Mouse (Mus musculus): Measurements from ENCODE around the gene D930048N14Rik.
"Not testable (repeated sequence)": the region's sequence is repeated elsewhere in the genome, so short reads cannot be mapped to it uniquely, and the experiment has no call there.

D930048N14Rik gene

DNA sequence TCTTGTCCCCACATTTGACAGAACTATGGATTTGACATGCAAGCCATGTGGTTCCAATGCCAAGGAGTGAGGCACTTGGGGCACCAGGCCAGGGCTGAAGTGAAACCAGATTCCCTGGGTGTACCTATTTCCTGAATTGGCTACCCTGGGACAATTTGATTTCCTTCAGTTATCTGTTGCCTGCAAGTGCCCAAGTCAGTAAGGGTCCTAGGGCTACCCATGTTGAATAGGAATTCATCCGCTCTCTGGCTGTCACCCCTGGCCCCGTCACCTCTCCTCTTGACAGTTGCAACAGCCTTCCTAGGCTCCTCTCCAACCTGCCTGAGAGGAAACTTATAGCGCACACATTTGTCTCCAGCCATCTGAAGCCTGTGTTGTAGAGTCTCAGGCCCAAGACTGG lies 4.1 kb downstream of the D930048N14Rik start:
- DNase-seq, result no peak

DNA sequence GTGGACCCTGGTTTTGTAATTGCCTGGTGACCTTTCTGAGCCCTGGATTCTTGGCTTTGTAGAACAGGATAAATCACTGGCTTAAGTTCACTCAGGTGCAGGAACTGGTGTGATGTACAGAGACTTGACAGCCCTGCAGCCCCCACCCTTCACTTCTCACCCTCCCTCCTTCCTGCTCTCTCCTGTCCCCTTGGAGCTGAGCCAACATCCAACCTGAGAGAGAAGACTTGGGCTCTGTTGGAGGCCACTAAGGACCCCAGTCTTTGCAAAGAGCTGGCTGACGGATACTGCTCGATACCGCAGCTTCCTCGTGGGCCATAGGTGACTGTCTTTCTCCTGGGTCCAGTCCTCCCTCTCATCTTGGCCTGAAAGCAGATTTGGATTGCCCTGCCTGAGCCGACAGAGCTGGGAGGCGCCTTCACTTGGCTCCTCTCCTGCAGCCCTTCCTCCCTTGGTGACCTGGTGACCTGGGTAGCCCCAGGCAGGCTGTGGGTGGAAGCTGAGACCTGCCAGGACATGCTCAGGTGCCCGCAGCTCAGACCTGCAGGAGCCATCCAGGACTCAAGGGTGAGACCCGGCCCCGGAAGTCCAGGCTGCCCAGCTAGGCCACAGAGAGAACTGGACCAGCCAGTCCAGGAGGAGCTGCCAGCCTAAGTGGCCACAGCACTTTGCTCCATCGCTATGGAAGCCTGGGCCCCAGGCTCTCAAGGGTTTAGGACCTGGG lies 6.2 kb downstream of the D930048N14Rik start:
- no peak for DNase-seq

GRCm38 (mm10) chr11:51658291-51658690 lies 7.5 kb downstream of the D930048N14Rik start:
- DNase-seq, result no peak

GRCm38 (mm10) chr11:51658705-51659104 lies 8.0 kb downstream of the D930048N14Rik start:
- DNase-seq, result peak; percentile 35

GRCm38 (mm10) chr11:51661867-51662365 lies 11.2 kb downstream of the D930048N14Rik start:
- DNase-seq, result no peak

- DNase-seq, result no peak
Observed at GRCm38 (mm10) chr11:51662632-51663031, 11.9 kb downstream of the D930048N14Rik start.

DNA sequence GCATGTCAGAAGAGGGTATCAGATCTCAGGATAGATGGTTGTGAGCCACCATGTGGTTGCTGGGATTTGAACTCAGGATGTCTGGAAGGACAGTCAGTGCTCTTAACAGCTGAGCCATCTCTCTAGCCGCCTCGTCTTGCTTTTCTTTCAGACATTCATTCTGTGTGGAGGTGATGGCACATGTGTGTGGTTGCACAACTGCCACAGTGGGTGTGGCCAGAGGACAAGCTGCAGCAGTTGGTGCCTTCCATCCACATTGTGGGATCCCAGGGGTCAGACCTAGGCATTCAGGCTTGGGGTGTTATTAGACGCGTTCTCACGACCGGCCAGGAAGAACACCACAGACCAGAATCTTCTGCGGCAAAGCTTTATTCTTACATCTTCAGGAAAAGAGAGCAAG lies 14.0 kb downstream of the D930048N14Rik start:
- not testable (repeated sequence) for DNase-seq

DNA sequence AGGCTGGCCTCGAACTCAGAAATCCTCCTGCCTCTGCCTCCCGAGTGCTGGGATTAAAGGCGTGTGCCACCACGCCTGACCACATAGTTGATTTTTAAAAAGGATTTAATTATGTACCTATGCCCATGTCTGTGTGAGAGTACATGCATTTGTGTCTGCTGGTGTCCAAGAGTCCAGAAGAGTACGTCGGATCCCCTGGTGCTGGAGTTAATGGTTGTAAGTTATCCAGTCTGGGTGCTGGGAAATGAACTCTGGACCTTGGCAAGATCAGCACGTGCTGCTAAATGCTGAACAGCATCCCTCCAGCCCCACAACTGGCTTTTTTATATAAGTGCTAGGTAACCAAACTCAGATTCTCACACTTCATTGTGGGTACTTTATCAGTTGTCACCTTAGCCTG lies 20.1 kb downstream of the D930048N14Rik start:
- DNase-seq, result no peak

- no peak for DNase-seq
Observed at GRCm38 (mm10) chr11:51671376-51671775, 20.6 kb downstream of the D930048N14Rik start.

DNA sequence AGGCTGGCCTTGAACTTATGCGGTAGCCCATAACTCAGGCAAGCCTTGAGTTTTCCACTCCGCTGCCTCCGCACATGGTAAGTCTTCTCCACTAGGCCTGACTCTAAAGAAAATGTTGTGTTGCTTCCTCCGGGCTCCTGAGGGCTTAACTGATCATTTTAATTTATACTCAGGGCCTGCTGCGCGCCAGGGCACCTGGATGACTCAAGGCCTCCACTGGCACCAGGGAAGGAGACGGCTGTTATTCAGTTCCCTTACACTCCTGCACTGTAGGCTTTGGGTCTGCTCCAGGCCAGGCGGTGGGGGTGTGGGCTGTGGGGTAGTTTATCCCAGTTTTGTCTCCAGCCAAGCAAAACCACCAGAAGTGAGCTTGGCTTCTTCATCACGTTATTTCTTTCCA lies 22.5 kb downstream of the D930048N14Rik start:
- DNase-seq, result no peak

GRCm38 (mm10) chr11:51675386-51675785 lies 24.6 kb downstream of the D930048N14Rik start:
- DNase-seq, result no peak

DNA sequence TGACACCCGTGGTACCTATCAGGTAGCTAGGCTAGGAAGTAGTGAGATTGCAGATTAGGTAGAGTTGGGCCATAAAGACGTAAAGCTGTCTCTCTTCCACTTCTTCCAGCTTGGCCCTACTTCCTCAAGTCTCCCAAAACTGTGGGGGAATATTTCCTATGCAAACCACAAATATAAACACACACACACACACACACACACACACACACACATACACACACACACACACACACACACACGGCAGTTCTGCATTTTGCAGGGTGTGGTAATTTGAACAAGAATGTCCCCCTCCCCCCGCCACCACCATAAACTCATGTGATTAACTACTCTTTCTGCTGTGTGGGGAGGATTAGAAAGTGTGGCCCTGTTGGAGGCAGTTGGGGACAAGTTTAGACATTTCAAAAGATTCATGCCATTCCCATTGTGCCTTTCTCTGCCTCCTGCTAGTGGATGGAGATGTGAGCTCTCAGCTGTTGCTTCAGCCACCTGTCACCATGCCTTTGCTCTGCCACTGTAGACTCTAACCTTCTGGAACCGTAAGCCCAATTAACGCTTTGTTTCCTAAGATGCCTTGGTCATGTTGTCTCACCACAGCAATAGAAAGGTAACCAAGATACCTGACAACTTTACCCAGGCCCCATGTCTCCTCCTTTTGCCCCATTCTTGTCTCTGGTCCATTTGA lies 27.1 kb downstream of the D930048N14Rik start:
- DNase-seq, result no peak

GRCm38 (mm10) chr11:51679466-51679865 lies 28.7 kb downstream of the D930048N14Rik start:
- no peak for DNase-seq

GRCm38 (mm10) chr11:51681324-51681975 lies 30.7 kb downstream of the D930048N14Rik start:
- DNase-seq, result peak; percentile 90

- DNase-seq, result no peak
Observed at GRCm38 (mm10) chr11:51681976-51682374, 31.2 kb downstream of the D930048N14Rik start.

DNA sequence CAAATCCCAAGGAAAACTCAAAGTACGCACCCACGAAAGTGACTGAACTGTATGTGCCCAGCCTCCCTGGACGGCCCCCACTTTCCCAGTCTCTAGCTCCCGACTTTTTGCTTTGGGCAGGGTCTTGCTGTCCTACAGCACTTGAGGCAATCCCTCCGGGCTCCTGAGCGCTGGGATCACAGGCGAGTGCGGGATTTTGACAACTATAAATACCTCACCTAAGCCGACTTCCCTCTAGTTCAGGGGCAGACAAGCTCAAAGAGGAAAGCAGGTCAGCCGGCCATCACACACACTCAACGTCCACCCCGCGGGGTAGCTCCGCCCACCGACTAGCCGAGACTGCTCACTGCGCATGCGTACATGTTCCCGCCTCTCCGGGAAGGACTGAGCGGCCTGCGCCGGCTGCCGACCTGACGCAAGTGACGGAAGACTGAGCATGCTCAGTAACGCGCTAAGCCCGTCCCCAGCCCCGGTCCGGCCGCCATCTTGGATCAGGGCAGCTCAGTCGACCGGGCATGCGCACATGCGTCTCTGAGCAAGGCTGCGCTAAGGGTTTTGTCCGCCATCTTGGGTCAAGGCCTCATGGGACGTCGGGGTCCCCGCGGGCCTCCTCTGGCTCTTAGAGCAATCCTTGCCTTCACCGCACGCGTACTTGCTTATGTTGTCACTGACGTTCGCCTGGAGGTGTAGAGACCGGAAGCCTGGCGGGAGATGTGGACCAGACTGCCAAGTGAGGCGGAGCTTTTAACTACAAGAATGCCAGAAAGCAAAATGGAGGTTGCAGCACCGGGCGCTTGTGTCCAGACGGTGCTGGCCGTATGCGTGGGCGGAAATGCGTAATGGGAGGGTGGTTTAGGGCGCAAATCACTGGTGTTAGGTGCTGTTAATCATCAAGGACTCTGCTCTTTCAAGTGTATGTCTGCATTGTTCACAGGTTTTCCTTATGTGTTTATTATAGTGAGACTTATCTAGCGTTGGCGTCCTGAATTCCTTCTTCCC lies 37.9 kb downstream of the D930048N14Rik start, which contains the start of gene 0610009B22Rik:
0610009B22Rik (minus strand) TSS at position 545 of the 999 bp plus-strand sequence.
- DNase-seq, result peak; percentile 99

DNA sequence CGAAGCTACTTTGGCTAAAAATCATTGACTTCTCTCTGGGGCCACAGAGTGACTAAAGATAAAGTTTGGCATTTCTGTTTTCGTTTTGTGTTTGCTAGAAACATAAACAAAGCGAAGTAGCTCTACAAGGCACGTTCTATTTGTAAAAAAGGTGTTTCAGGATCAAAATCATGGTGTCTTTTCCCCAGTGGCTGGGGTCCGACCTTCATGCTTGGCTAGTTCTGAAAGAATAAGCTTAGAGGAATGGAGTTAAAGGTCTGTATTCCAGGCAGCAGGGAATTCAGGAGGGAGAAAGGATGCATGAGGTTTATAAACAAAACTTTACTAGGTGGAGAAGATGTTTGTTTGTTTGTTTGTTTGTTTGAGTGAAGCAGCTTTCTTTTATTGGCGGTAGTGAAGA lies 38.6 kb downstream of the D930048N14Rik start:
- no peak for DNase-seq

GRCm38 (mm10) chr11:51690597-51690996 lies 39.8 kb downstream of the D930048N14Rik start:
- not testable (repeated sequence) for DNase-seq

GRCm38 (mm10) chr11:51694984-51695383 lies 44.2 kb downstream of the D930048N14Rik start:
- no peak for DNase-seq

DNA sequence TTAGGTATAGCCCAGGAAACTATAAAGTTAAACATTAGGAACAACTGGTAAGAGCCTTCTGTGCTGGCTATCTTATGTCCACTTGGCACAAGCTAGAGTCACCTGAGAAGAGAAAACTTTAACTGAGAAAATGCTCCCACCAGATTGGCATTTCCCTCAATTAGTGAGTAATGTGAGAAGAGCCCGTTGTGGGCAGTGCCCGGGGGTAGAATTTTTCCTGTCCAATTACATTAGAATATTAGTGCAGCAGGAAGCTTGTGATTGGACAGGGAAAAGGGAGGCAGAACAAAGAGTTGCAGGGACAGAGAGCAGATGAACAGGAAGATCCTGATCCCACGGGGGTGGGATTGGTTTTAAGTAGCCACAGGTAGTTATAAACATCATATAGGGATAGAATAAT lies 52.1 kb downstream of the D930048N14Rik start:
- no peak for DNase-seq

GRCm38 (mm10) chr11:51703379-51703998 lies 52.7 kb downstream of the D930048N14Rik start:
- peak; percentile 30 for DNase-seq

- DNase-seq, result no peak
Observed at GRCm38 (mm10) chr11:51706451-51706850, 55.7 kb downstream of the D930048N14Rik start.
